Mouse (Mus musculus): ENCODE data around the gene Adcy2. TPM values are rescaled to one million over a fixed set of nuclear protein-coding genes. Genes with fewer than 3 reads are reported as not detected.

The Adcy2 gene
- polyA plus RNA-seq, 1 experiment from 2014 or later: 22.2 TPM

- no peak overlapping the region for H3K27ac ChIP-seq
- H3K4me3 ChIP-seq: no peak overlapping the region
- no peaks in the 10 kb centered on the region for H3K36me3 ChIP-seq
- H3K27me3 ChIP-seq: no peaks in the 10 kb centered on the region
- peaks cover 15% of the 10 kb centered on the region; the same call in 1 of the 2 replicates for H3K4me1 ChIP-seq
- WGBS: 74% methylated on average over 6 of the region's 6 CpGs
- no peak overlapping the region for H3K4me2 ChIP-seq
- H3K9ac ChIP-seq: no peak overlapping the region
- no peak for ATAC-seq (ENCODE audit: borderline replicate concordance, extremely low read depth, low FRiP score, low TSS enrichment)
- no peaks in the 10 kb centered on the region for H3K9me3 ChIP-seq
Measured at GRCm38 (mm10) chr13:68603085-68603484, 396.3 kb downstream of the Adcy2 start.

- Histone ChIP-seq H3K4me1 (peaks cover 10% of the 10 kb centered on the region; the same call in 1 of the 2 replicates), H3K9me3 (no peaks in the 10 kb centered on the region), H3K27me3 (no peaks in the 10 kb centered on the region), H3K4me2 (no peak overlapping the region), H3K27ac (peak overlapping the region; percentile 55), H3K4me3 (no peak overlapping the region), H3K9ac (no peak overlapping the region), H3K36me3 (no peaks in the 10 kb centered on the region)
- ATAC-seq (ENCODE audit: borderline replicate concordance, extremely low read depth, low FRiP score, low TSS enrichment): peak; percentile 37; the same call in 1 of the 2 replicates
- WGBS: 12% methylated on average over 6 of the region's 6 CpGs
Measured at GRCm38 (mm10) chr13:68601184-68601583, 398.2 kb downstream of the Adcy2 start.

GRCm38 (mm10) chr13:68598953-68599352 lies 400.4 kb downstream of the Adcy2 start:
- H3K9ac ChIP-seq: no peak overlapping the region
- H3K4me3 ChIP-seq: no peak overlapping the region
- H3K27me3 ChIP-seq: no peaks in the 10 kb centered on the region
- no peaks in the 10 kb centered on the region for H3K9me3 ChIP-seq
- no peak overlapping the region for H3K27ac ChIP-seq
- H3K4me1 ChIP-seq: peaks cover 10% of the 10 kb centered on the region; the same call in 1 of the 2 replicates
- no peak for ATAC-seq (ENCODE audit: borderline replicate concordance, extremely low read depth, low FRiP score, low TSS enrichment)
- no peak overlapping the region for H3K4me2 ChIP-seq
- no peaks in the 10 kb centered on the region for H3K36me3 ChIP-seq

GRCm38 (mm10) chr13:68597667-68598066 lies 401.7 kb downstream of the Adcy2 start:
- Histone ChIP-seq H3K9ac (no peak overlapping the region), H3K27ac (no peak overlapping the region), H3K9me3 (no peaks in the 10 kb centered on the region), H3K4me2 (peak overlapping the region; percentile 43), H3K36me3 (peaks cover 8% of the 10 kb centered on the region), H3K4me3 (peak overlapping the region; percentile 5; the same call in 1 of the 2 replicates), H3K27me3 (no peaks in the 10 kb centered on the region), H3K4me1 (peaks cover 10% of the 10 kb centered on the region; the same call in 1 of the 2 replicates)
- 16% methylated on average over 13 of the region's 13 CpGs for WGBS
- peak; percentile 44; the same call in 1 of the 2 replicates for ATAC-seq (ENCODE audit: borderline replicate concordance, extremely low read depth, low FRiP score, low TSS enrichment)

GRCm38 (mm10) chr13:68597199-68597598 lies 402.1 kb downstream of the Adcy2 start, which contains the start of gene 1700001L19Rik:
Gene 1700001L19Rik (plus strand): TSS chr13:68597421.
- peak within 1 kb of the TSS; percentile 43 for H3K4me2 ChIP-seq
- no peaks in the 10 kb centered on the region for H3K27me3 ChIP-seq
- H3K4me1 ChIP-seq: peaks cover 10% of the 10 kb centered on the region; the same call in 1 of the 2 replicates
- ATAC-seq (ENCODE audit: borderline replicate concordance, extremely low read depth, low FRiP score, low TSS enrichment): no peak
- no peak within 1 kb of the TSS for H3K9ac ChIP-seq
- H3K4me3 ChIP-seq: peak within 1 kb of the TSS; percentile 5; the same call in 1 of the 2 replicates
- H3K9me3 ChIP-seq: no peaks in the 10 kb centered on the region
- H3K27ac ChIP-seq: no peak within 1 kb of the TSS
- 9% methylated on average over 9 of the region's 10 CpGs for WGBS
- peaks cover 12% of the 10 kb centered on the region for H3K36me3 ChIP-seq

GRCm38 (mm10) chr13:68593797-68594196 lies 405.5 kb downstream of the Adcy2 start:
- no peak overlapping the region for H3K9ac ChIP-seq
- no peak for ATAC-seq (ENCODE audit: borderline replicate concordance, extremely low read depth, low FRiP score, low TSS enrichment)
- no peak overlapping the region for H3K4me2 ChIP-seq
- no peak overlapping the region for H3K4me3 ChIP-seq
- no peaks in the 10 kb centered on the region for H3K4me1 ChIP-seq
- no peaks in the 10 kb centered on the region for H3K9me3 ChIP-seq
- WGBS: 69% methylated on average over 1 of the region's 1 CpGs
- H3K27ac ChIP-seq: no peak overlapping the region
- peaks cover 44% of the 10 kb centered on the region for H3K36me3 ChIP-seq
- H3K27me3 ChIP-seq: no peaks in the 10 kb centered on the region

- Histone ChIP-seq H3K27ac (no peak overlapping the region), H3K4me1 (peaks cover 2% of the 10 kb centered on the region; the same call in 1 of the 2 replicates), H3K9ac (no peak overlapping the region), H3K4me2 (no peak overlapping the region), H3K9me3 (no peaks in the 10 kb centered on the region), H3K36me3 (peaks cover 91% of the 10 kb centered on the region), H3K4me3 (no peak overlapping the region), H3K27me3 (no peaks in the 10 kb centered on the region)
- no peak for ATAC-seq (ENCODE audit: borderline replicate concordance, extremely low read depth, low FRiP score, low TSS enrichment)
Measured at GRCm38 (mm10) chr13:68588352-68588751, 411.0 kb downstream of the Adcy2 start.

GRCm38 (mm10) chr13:68585441-68585840 lies 413.9 kb downstream of the Adcy2 start:
- no peak overlapping the region for H3K4me3 ChIP-seq
- H3K4me2 ChIP-seq: no peak overlapping the region
- 82% methylated on average over 7 of the region's 7 CpGs for WGBS
- peaks cover 15% of the 10 kb centered on the region for H3K4me1 ChIP-seq
- no peak for ATAC-seq (ENCODE audit: borderline replicate concordance, extremely low read depth, low FRiP score, low TSS enrichment)
- H3K9ac ChIP-seq: no peak overlapping the region
- H3K9me3 ChIP-seq: no peaks in the 10 kb centered on the region
- H3K27me3 ChIP-seq: no peaks in the 10 kb centered on the region
- H3K27ac ChIP-seq: no peak overlapping the region
- peaks cover 63% of the 10 kb centered on the region for H3K36me3 ChIP-seq

GRCm38 (mm10) chr13:68583961-68584360 lies 415.4 kb downstream of the Adcy2 start:
- no peaks in the 10 kb centered on the region for H3K27me3 ChIP-seq
- peaks cover 50% of the 10 kb centered on the region for H3K36me3 ChIP-seq
- H3K27ac ChIP-seq: no peak overlapping the region
- H3K9me3 ChIP-seq: no peaks in the 10 kb centered on the region
- ATAC-seq (ENCODE audit: borderline replicate concordance, extremely low read depth, low FRiP score, low TSS enrichment): no peak
- no peak overlapping the region for H3K9ac ChIP-seq
- WGBS: 85% methylated on average over 11 of the region's 11 CpGs
- no peak overlapping the region for H3K4me2 ChIP-seq
- peaks cover 15% of the 10 kb centered on the region for H3K4me1 ChIP-seq
- no peak overlapping the region for H3K4me3 ChIP-seq

GRCm38 (mm10) chr13:68582517-68582780 lies 416.9 kb downstream of the Adcy2 start:
- WGBS: 0% methylated on average over 11 of the region's 11 CpGs
- ATAC-seq (ENCODE audit: borderline replicate concordance, extremely low read depth, low FRiP score, low TSS enrichment): peak; percentile 6; the same call in 1 of the 2 replicates
- Histone ChIP-seq H3K36me3 (peaks cover 38% of the 10 kb centered on the region), H3K4me2 (peak overlapping the region; percentile 85), H3K9ac (peak overlapping the region; percentile 66), H3K27ac (peak overlapping the region; percentile 85), H3K9me3 (no peaks in the 10 kb centered on the region), H3K4me1 (peaks cover 15% of the 10 kb centered on the region), H3K4me3 (peak overlapping the region; percentile 68), H3K27me3 (no peaks in the 10 kb centered on the region)

GRCm38 (mm10) chr13:68581747-68582516 lies 417.4 kb downstream of the Adcy2 start, which contains the start of the genes Mtrr and Fastkd3:
Gene Mtrr (minus strand): TSS chr13:68582149.
Gene Fastkd3 (plus strand): TSS chr13:68582234.
- Histone ChIP-seq H3K4me1 (peaks cover 15% of the 10 kb centered on the region), H3K27me3 (no peaks in the 10 kb centered on the region), H3K27ac (peak within 1 kb of the TSS; percentile 85), H3K4me2 (peak within 1 kb of the TSS; percentile 85), H3K36me3 (peaks cover 38% of the 10 kb centered on the region), H3K9ac (peak within 1 kb of the TSS; percentile 66), H3K4me3 (peak within 1 kb of the TSS; percentile 68), H3K9me3 (no peaks in the 10 kb centered on the region)
- under 1% methylated on average over 57 of the region's 81 CpGs for WGBS
- peak; percentile 98 for ATAC-seq (ENCODE audit: borderline replicate concordance, extremely low read depth, low FRiP score, low TSS enrichment)

- Histone ChIP-seq H3K9me3 (no peaks in the 10 kb centered on the region), H3K27me3 (no peaks in the 10 kb centered on the region), H3K27ac (peak overlapping the region; percentile 85), H3K9ac (peak overlapping the region; percentile 66), H3K4me2 (peak overlapping the region; percentile 85), H3K4me1 (peaks cover 15% of the 10 kb centered on the region), H3K36me3 (peaks cover 39% of the 10 kb centered on the region), H3K4me3 (peak overlapping the region; percentile 68)
- WGBS: 17% methylated on average over 14 of the region's 14 CpGs
- no peak for ATAC-seq (ENCODE audit: borderline replicate concordance, extremely low read depth, low FRiP score, low TSS enrichment)
Measured at GRCm38 (mm10) chr13:68581086-68581740, 418.1 kb downstream of the Adcy2 start.
